Mouse (Mus musculus): ENCODE measurements around the gene Hrk. TPM values are rescaled to one million over a fixed set of nuclear protein-coding genes. Genes with fewer than 3 reads are reported as not detected.

Gene Hrk
- polyA plus RNA-seq, 1 experiment from 2014 or later = not detected

GRCm38 (mm10) chr5:118174310-118175009 is 10.0 kb downstream of the Hrk start:
- Histone ChIP-seq H3K4me1 (ENCODE audit: insufficient read depth) (peaks cover 11% of the 10 kb centered on the region), H3K36me3 (replicated peaks; ENCODE audit: insufficient read depth, low read length) (no peaks in the 10 kb centered on the region), H3K4me3 (ENCODE audit: low read depth, low read length) (no peak overlapping the region), H3K9me3 (ENCODE audit: low read length) (peaks cover 4% of the 10 kb centered on the region; the same call in 1 of the 2 replicates), H3K27me3 (ENCODE audit: insufficient read depth, low read length) (peaks cover 59% of the 10 kb centered on the region), H3K4me2 (ENCODE audit: low read depth, low read length) (no peak overlapping the region), H3K9ac (replicated peaks) (no peak overlapping the region), H3K27ac (ENCODE audit: low read depth) (no peak overlapping the region)
- no peak for TF ChIP-seq CTCF (IDR thresholded peaks at IDR 0.05; ENCODE audit: low read depth)
- TF ChIP-seq EP300 (IDR thresholded peaks at IDR 0.05; ENCODE audit: low read depth) = no peak
- 2% methylated on average over 21 of the region's 22 CpGs for WGBS (ENCODE audit: insufficient replicate concordance)
- DNase-seq (no peak), ATAC-seq (no peak)

GRCm38 (mm10) chr5:118175137-118175536 is 10.7 kb downstream of the Hrk start:
- peaks cover 54% of the 10 kb centered on the region for H3K27me3 ChIP-seq (ENCODE audit: insufficient read depth, low read length)
- ATAC-seq = no peak
- DNase-seq = no peak
- H3K4me3 ChIP-seq (ENCODE audit: low read depth, low read length) = no peak overlapping the region
- H3K4me2 ChIP-seq (ENCODE audit: low read depth, low read length) = no peak overlapping the region
- peaks cover 7% of the 10 kb centered on the region for H3K4me1 ChIP-seq (ENCODE audit: insufficient read depth)
- H3K9ac ChIP-seq (replicated peaks) = no peak overlapping the region
- no peak overlapping the region for H3K27ac ChIP-seq (ENCODE audit: low read depth)
- no peaks in the 10 kb centered on the region for H3K36me3 ChIP-seq (replicated peaks; ENCODE audit: insufficient read depth, low read length)
- WGBS (ENCODE audit: insufficient replicate concordance) = 27% methylated on average over 2 of the region's 2 CpGs
- H3K9me3 ChIP-seq (ENCODE audit: low read length) = peaks cover 4% of the 10 kb centered on the region; the same call in 1 of the 2 replicates
- TF ChIP-seq CTCF (IDR thresholded peaks at IDR 0.05; ENCODE audit: low read depth) (peak; percentile 36), EP300 (IDR thresholded peaks at IDR 0.05; ENCODE audit: low read depth) (no peak)

- TF ChIP-seq EP300 (IDR thresholded peaks at IDR 0.05; ENCODE audit: low read depth) = no peak
- Histone ChIP-seq H3K36me3 (replicated peaks; ENCODE audit: insufficient read depth, low read length) (no peaks in the 10 kb centered on the region), H3K4me1 (ENCODE audit: insufficient read depth) (no peaks in the 10 kb centered on the region), H3K27me3 (ENCODE audit: insufficient read depth, low read length) (peaks cover 29% of the 10 kb centered on the region), H3K9me3 (ENCODE audit: low read length) (peaks cover 4% of the 10 kb centered on the region; the same call in 1 of the 2 replicates), H3K4me3 (ENCODE audit: low read depth, low read length) (no peak overlapping the region), H3K27ac (ENCODE audit: low read depth) (no peak overlapping the region), H3K4me2 (ENCODE audit: low read depth, low read length) (no peak overlapping the region), H3K9ac (replicated peaks) (no peak overlapping the region)
- whole genome bisulfite sequencing (ENCODE audit: insufficient replicate concordance) = 72% methylated on average over 7 of the region's 7 CpGs
- ATAC-seq (no peak), DNase-seq (no peak)
These were observed 13.2 kb downstream of the Hrk start for GRCm38 (mm10) chr5:118177640-118178039.

GRCm38 (mm10) chr5:118186903-118187633 is 22.6 kb downstream of the Hrk start:
- WGBS (ENCODE audit: insufficient replicate concordance) = 71% methylated on average over 9 of the region's 9 CpGs
- no peak for ATAC-seq
- TF ChIP-seq EP300 (IDR thresholded peaks at IDR 0.05; ENCODE audit: low read depth) = no peak
- TF ChIP-seq CTCF (IDR thresholded peaks at IDR 0.05; ENCODE audit: low read depth) = no peak
- no peaks in the 10 kb centered on the region for H3K4me1 ChIP-seq (ENCODE audit: insufficient read depth)
- H3K9ac ChIP-seq (replicated peaks) = no peak overlapping the region
- H3K4me2 ChIP-seq (ENCODE audit: low read depth, low read length) = no peak overlapping the region
- 0 out of 2 replicates have a peak, but pooled peaks cover 4% of the 10 kb centered on the region for H3K27me3 ChIP-seq (ENCODE audit: insufficient read depth, low read length)
- no peaks in the 10 kb centered on the region for H3K9me3 ChIP-seq (ENCODE audit: low read length)
- no peak for DNase-seq
- H3K36me3 ChIP-seq (replicated peaks; ENCODE audit: insufficient read depth, low read length) = no peaks in the 10 kb centered on the region
- H3K27ac ChIP-seq (ENCODE audit: low read depth) = no peak overlapping the region
- no peak overlapping the region for H3K4me3 ChIP-seq (ENCODE audit: low read depth, low read length)

GRCm38 (mm10) chr5:118188356-118188755 is 23.9 kb downstream of the Hrk start:
- 0 out of 2 replicates have a peak, but pooled peaks cover 4% of the 10 kb centered on the region for H3K27me3 ChIP-seq (ENCODE audit: insufficient read depth, low read length)

GRCm38 (mm10) chr5:118190491-118190890 is 26.0 kb downstream of the Hrk start:
- no peak overlapping the region for H3K27ac ChIP-seq (ENCODE audit: low read depth)
- WGBS (ENCODE audit: insufficient replicate concordance) = 63% methylated on average over 9 of the region's 9 CpGs
- H3K27me3 ChIP-seq (ENCODE audit: insufficient read depth, low read length) = 0 out of 2 replicates have a peak, but pooled peaks cover 4% of the 10 kb centered on the region
- H3K9me3 ChIP-seq (ENCODE audit: low read length) = no peaks in the 10 kb centered on the region
- TF ChIP-seq CTCF (IDR thresholded peaks at IDR 0.05; ENCODE audit: low read depth) = no peak
- no peak for ATAC-seq
- no peaks in the 10 kb centered on the region for H3K4me1 ChIP-seq (ENCODE audit: insufficient read depth)
- no peak for DNase-seq
- no peak overlapping the region for H3K9ac ChIP-seq (replicated peaks)
- H3K4me2 ChIP-seq (ENCODE audit: low read depth, low read length) = no peak overlapping the region
- H3K36me3 ChIP-seq (replicated peaks; ENCODE audit: insufficient read depth, low read length) = no peaks in the 10 kb centered on the region
- H3K4me3 ChIP-seq (ENCODE audit: low read depth, low read length) = no peak overlapping the region

More at GRCm38 (mm10) chr5:118188356-118188755, 23.9 kb downstream of the Hrk start:
- Histone ChIP-seq H3K27ac (ENCODE audit: low read depth) (no peak overlapping the region), H3K4me2 (ENCODE audit: low read depth, low read length) (no peak overlapping the region), H3K9me3 (ENCODE audit: low read length) (no peaks in the 10 kb centered on the region), H3K4me3 (ENCODE audit: low read depth, low read length) (no peak overlapping the region), H3K4me1 (ENCODE audit: insufficient read depth) (no peaks in the 10 kb centered on the region), H3K36me3 (replicated peaks; ENCODE audit: insufficient read depth, low read length) (no peaks in the 10 kb centered on the region), H3K9ac (replicated peaks) (no peak overlapping the region)
- DNase-seq (no peak), ATAC-seq (no peak)
- TF ChIP-seq EP300 (IDR thresholded peaks at IDR 0.05; ENCODE audit: low read depth) = no peak
- no peak for TF ChIP-seq CTCF (IDR thresholded peaks at IDR 0.05; ENCODE audit: low read depth)
- 62% methylated on average over 6 of the region's 6 CpGs for WGBS (ENCODE audit: insufficient replicate concordance)
